Mouse (Mus musculus) heart, postnatal 0 days (tissue): ENCODE measurements around the gene Tmem106c.

Source experiments
- CTCF ChIP-seq: IDR thresholded peaks from 2 replicates; pipeline ENCODE4 v1.5.1; 2016; ENCODE audit warnings: antibody characterized with exemption, control low read depth, low read depth
- EP300 ChIP-seq: IDR thresholded peaks from 2 replicates; pipeline ENCODE4 v1.6.1; 2016; ENCODE audit warnings: antibody characterized with exemption, low read depth

GRCm38 (mm10) chr15:98005181-98005580, 41.2 kb downstream of the Tmem106c start:
- no peak for TF ChIP-seq CTCF
- no peak for TF ChIP-seq EP300
